Mouse (Mus musculus): ENCODE measurements around the gene Cabp1.

Gene Cabp1

GRCm38 (mm10) chr5:115210380-115210779 is 16.2 kb upstream of the Cabp1 start:
- no peak for DNase-seq (ENCODE audit: inconsistent ontology term)

GRCm38 (mm10) chr5:115208601-115209000 is 14.4 kb upstream of the Cabp1 start:
- no peak for DNase-seq (ENCODE audit: inconsistent ontology term)

DNA sequence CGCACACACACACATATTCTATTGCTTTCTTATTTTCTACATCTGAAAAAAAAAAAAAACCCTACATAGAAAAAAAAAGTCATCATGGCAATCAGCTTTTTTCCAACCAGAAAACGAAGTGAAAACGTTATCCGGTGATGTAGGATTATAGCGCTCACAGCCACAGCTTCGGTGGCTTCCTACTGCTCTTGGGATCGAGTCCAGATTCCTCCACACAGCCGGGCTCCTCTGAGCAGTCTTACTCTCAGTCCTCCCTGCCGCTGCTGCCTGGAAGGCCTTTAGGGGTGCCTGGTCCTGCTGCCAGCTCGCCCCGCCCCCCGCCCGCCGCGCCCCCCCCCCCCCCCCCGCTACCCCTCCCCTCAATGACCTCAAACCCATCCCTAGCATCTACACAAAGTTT is 13.7 kb upstream of the Cabp1 start:
- no peak for DNase-seq (ENCODE audit: inconsistent ontology term)

- DNase-seq (ENCODE audit: inconsistent ontology term) = no peak
Observed at GRCm38 (mm10) chr5:115207244-115207643, 13.1 kb upstream of the Cabp1 start.

- peak; percentile 67 for DNase-seq (ENCODE audit: inconsistent ontology term)
Observed at GRCm38 (mm10) chr5:115204562-115205311, 10.6 kb upstream of the Cabp1 start.

DNA sequence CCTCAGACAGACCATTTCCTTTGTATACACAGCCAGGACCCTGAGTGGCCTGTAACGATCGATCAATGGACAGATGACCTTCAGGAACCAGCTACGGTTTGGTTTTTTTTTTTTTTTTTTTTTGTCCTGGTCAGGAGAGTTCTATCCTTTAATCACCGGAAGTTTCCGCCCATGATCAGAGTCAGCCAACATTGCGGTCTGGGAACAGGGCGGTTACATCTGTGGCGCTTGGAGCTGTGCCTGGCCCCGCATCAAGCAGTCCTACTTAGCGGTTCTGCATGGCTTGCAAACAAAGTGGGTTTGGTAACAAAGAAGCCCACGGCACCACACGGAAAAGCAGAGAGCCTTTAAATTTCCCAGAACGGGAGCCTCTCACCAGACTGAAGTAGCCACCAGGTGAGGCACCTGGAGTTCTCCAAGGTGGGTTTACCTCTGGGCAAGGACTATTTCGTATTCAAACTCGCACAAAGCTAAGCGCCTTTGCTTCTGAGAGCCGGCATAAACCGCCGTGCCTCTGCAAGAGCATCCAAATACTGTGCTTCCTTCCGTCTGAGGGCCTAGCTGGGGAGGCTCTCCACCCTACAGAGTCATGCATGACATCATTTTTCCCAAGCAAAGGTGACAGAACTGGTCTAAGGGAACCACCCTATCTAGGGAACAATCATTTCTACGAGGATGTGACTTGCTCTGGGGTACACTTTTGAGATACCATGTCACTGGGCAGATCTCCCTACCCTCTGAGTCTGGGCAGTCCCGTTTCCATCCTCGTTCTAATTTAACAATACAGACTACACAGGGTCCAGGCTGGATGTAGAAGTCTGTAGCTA is 9.8 kb upstream of the Cabp1 start:
- peak; percentile 40 for DNase-seq (ENCODE audit: inconsistent ontology term)

DNA sequence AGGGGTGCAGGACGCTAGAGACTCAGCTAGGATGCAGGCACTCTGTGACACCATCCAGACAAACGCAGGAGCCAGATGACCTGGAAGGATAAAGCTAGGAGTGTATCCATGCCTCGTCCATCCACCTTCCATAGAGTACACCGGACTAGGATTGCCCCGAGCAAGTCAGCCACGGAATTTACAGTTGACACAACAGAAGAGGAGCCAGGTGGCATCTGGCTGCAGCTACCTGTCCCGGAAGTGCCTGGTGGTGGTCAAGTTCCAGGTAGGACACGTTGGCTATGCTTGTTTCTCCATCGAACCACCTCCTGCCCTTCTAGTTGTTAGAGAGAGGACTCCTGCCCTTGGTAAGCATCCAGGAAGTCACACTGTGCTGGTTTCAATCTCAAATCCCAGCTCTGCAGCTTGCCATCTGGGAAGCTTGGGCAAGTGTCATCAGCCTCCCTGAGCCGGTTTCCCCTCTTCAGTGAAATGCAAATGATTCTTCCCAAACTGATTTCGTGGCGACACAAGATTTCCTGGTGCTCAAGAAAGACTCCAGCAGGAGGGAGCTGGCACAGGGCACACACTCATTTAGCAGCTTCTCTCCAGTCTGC is 543 bp upstream of the Cabp1 start:
- no peak for DNase-seq (ENCODE audit: inconsistent ontology term)

DNA sequence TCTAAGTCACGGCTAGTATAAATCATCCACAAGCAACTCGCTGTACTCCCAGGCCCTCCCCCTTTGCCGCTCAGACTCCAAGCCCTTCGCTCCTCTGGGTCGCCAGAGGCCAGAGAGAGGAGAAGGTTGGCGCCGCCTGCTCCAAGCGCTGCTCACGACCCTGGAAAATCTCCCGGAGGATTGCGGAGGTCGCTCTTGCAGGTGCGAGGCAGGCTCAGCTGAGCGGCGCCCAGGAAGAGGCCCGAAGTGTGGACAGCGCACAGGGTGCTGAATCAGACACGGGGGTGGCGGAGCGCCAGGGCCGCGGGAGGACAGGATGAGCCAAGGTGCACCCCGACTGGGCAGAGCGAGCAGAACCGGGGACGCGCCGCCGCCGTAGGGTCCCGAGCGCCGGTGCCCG is 955 bp downstream of the Cabp1 start:
- DNase-seq (ENCODE audit: inconsistent ontology term) = peak; percentile 77

- no peak for DNase-seq (ENCODE audit: inconsistent ontology term)
Observed at GRCm38 (mm10) chr5:115192828-115193195, 1.4 kb downstream of the Cabp1 start.

- no peak for DNase-seq (ENCODE audit: inconsistent ontology term)
Observed at GRCm38 (mm10) chr5:115191880-115192827, 2.0 kb downstream of the Cabp1 start.

DNA sequence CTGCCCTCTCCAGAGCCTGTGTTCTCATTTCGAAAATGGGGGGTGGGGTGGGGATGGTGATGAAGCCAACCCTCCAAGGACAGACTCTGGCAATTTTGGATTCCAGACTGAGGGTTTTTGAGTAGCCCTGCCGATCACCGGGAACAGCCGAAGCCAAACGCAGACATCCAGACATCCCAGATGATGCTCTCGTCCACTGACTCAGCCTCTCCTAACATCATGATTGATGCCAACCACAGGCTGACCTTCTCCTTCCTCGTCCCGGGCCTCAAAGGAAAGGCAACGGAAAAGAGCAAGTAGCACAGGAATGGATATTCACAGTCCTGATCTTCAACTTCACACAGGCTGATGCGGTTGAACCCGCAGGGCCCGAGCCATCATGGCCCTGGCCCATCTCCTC is 4.1 kb downstream of the Cabp1 start:
- DNase-seq (ENCODE audit: inconsistent ontology term) = no peak

GRCm38 (mm10) chr5:115188824-115189223 is 5.4 kb downstream of the Cabp1 start:
- no peak for DNase-seq (ENCODE audit: inconsistent ontology term)

DNA sequence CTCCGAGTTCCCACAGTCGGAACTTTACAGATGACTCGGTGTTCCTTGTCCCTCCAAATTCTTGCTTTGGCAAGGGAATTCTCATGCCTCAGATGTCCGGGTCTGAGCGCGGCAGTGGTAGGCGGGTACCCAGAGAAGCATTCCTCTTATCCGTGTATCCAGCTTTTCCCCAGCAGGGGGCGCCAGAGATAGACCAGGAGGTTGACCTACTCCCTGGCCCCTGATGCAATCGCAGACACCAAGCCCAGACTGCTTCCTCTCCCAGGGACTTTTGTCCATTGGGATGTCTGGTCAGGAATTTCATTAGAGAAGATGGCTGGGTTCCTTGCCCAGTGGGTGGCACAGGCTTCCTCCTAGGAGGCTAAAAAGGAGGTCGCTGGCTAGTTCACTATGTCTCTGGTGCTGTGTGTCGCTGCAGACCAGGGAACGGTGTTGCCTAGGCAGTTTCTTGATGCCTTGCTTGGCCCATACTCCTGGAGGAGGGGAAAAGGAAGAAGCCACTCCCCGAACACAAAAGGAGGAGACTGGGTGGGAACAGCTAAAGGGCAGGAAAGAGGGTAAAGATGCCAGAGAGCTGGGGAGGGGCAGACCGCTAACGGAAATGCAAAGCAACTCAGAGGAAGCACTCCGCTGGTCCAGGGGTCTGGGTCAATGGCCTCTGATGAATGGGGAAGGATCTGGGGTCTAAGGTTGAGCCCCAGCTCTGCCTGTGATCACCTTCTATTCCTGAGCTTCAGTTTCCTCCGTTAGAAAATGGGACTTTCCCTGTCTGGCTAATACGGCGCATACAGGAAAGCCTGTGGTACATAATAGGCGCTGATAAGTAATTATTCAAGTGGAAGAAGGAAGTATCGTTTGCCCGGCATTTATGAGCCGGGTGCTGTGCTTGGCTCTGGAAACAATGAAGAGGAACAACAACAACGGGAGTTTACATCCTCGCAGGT is 6.7 kb downstream of the Cabp1 start:
- DNase-seq (ENCODE audit: inconsistent ontology term) = peak; percentile 92

GRCm38 (mm10) chr5:115186371-115187073 is 7.7 kb downstream of the Cabp1 start:
- peak; percentile 67 for DNase-seq (ENCODE audit: inconsistent ontology term)

- peak; percentile 82 for DNase-seq (ENCODE audit: inconsistent ontology term)
Observed at GRCm38 (mm10) chr5:115184726-115185125, 9.5 kb downstream of the Cabp1 start.

- no peak for DNase-seq (ENCODE audit: inconsistent ontology term)
Observed at GRCm38 (mm10) chr5:115183482-115183881, 10.7 kb downstream of the Cabp1 start.

DNA sequence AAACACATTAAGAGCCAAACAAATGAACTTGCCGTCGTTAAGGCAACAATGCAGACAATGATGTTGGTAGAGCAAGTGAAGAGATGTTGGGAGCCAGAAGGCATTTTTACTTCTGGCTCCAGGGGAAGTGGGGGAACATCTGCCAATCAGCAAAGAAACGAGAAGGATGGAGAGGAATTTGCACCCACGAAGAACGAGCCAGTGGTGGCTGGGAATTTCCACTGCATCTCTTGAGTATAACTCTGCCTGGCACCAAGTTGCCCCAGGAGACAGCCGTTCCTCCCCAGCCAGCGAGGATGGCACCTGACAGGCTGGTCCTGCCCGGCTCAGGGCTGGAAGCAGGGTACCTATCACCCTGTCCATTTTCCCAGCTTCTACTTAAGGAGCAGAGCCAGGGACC is 11.3 kb downstream of the Cabp1 start:
- no peak for DNase-seq (ENCODE audit: inconsistent ontology term)

DNA sequence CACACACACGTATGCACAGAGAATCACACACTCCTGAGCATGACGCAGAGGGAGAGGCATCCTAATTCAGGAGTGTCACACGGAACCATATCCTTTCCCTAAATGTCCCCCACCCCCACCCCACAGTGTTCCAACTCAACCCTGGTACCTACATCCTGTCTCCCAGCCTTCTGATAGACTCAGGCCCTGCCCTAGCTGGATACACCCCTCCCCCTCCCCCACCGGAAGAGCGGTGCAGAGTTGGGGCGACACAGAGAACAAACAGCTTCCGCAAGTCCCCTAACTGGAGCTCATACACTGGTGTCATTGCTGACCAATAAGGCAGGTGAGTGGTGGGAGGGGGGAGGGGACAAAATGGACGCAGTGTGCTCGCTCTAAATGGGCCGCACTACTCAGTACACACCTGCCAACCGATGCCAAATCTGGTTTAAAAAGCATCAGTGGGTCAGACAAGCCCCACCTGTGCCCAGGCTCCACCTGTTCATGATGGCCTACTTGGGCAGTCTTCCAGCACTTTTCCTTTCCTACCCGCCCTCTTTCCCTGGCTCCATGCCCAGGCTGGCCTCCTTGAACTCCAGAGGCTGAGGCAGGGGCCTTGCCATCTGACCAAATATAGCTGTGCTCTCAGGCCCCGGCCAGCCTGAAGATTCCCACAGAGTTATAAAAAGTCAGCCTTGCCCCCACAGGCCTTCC is 12.8 kb downstream of the Cabp1 start:
- no peak for DNase-seq (ENCODE audit: inconsistent ontology term)

DNA sequence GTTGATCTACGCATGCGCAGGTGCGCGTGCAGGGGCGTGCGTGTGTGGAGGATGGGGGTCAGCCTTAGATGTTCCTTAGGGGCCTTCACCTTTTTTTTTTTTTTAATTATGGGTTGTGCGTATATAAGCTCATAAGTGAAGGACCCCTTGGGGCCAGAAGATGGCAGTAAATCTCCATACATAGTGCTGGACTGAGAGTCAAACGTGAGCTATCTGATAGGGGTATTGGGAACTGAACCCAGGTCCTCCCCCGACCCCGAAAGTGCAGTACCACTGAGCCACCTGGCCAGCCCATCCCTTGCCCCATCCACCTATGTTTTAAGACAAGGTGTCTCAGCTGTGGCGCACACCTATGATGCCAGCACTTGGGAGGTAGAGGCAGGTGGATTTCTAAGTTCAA is 14.6 kb downstream of the Cabp1 start:
- no peak for DNase-seq (ENCODE audit: inconsistent ontology term)

All from Muller cell, postnatal 12 days (primary cell).